Mouse (Mus musculus) cerebellum, postnatal 36 days (tissue): ENCODE measurements around the gene Akap8.

Experiments
- DNase-seq, 2 experiments: peaks; one replicate each; pipeline ENCODE4 v3.0.0; 2021 to 2022; ENCODE audit warnings: mixed read lengths in 2 of 2

Akap8 gene

DNA sequence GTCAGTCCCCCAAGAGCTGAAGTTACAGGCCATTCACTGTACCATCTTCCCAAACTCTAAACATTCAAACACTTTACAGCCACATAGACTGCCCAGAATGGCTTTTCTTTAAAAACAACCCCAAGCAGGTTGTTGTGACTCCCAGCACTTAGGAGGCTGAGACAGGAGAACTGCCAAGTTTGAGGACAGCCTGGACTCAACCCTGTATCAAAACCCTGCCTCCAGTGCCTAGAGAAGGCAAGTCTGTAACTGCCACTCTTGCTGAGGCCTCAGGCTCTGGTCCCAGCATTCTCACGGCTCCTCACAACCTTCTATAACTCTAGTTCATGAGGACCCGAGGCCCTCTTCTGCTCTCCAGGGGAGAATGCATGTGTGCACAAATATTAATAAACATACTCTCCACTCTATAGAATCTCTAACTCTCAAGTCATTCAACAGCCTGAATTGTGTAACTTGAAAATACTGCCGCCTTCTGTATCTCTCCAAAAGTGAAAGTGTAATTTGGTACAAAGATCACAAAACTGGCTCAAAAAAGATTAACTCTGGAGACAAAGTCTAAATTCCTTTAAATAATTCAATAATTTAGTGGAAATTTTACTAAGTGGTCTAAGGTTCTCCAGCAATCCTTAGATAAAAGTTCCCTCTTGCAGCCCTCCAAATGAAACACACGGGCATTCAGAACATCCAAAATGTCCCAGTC is 39.3 kb downstream of the Akap8 start:
- DNase-seq, result no peak

DNA sequence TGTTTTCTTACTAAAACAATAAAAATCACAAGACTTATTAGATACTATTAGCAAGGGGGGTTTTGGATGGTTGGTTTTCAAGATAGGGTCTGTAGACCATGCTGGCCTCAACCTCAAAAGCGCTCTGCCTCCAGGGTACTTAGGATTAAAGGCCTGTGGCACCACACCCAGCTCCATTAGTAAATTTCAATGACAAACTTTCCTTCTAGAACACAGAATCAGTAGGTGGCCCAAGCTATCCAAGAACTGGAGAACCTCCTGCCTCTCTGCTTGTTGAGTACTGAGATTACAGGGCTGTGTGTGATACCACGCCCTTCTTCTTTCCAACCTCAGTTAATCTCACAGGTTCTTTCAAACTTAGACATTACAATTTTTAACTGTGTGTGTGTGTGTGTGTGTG is 39.9 kb downstream of the Akap8 start:
- DNase-seq, result no peak

DNA sequence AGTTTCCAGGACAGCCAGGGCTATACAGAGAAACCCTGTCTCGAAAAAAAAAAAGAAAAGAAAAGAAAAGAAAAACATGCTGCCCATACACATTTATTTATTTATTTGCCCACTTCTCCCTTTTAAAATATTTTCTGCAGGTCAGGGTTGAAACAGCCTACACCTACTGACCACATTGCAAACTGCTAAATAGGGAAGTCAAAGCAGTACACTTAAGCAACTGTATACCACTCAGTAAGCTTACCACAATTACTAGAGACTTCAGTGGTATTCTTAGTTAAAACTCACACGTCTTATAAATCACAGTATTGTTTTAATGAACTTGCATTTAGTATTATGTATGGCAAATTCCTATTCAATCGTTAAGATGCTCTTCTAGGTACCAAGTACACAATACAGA is 40.5 kb downstream of the Akap8 start:
- no peak for DNase-seq

DNA sequence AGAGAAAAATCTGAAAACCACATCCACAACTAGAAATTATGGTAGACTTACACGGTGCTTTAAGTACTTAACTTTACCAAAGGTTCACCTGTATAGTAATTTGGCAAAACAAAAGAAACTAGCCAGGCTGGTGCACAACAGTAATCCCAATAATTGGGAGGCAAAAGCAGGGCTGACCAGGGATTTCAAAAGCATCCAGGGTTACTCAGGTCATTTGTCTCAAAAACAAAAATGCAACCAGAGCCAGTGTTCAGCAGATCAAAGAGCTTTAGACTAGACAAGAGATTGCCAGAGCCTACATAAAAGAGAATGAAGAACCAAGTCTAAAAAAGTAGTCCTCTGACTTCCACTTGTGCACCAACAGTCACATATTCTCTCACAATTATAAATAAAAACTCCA is 43.8 kb downstream of the Akap8 start:
- no peak for DNase-seq

DNA sequence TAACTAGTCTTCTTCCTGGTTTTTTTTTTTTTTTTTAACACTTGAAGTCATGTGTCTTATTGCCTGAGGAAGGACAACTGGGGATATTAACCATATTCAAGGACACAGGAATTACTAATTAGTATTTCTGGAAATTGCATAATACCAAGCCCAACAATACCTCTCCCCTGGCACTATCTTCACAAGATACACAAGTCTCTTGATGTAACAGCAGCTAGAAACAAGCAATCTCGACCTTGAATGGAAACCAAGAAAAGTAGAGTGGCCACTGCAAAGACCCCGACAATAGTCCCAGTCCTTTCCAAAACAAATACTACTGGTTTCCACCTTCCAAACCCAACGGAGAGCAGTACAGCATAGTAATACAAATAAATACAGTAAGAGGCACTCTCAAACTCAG is 45.5 kb downstream of the Akap8 start:
- no peak for DNase-seq

DNA sequence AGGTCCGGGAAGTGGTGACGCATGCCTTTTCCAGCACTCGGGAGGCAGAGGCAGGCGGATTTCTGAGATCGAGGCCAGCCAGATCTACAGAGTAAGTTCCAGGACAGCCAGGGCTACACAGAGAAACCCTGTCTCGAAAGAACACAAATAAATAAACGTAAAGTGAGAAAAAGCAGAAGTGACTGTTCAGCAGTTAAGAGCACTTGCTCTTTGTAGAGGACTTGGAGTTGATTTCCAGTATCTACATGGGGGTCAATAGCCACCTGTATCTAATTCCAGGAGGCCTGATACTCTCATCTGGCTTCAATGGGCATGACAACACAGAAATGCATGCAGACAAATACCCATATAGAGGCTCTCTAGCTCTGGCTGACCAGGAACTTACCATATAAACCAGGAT is 51.9 kb downstream of the Akap8 start:
- DNase-seq, result no peak

DNA sequence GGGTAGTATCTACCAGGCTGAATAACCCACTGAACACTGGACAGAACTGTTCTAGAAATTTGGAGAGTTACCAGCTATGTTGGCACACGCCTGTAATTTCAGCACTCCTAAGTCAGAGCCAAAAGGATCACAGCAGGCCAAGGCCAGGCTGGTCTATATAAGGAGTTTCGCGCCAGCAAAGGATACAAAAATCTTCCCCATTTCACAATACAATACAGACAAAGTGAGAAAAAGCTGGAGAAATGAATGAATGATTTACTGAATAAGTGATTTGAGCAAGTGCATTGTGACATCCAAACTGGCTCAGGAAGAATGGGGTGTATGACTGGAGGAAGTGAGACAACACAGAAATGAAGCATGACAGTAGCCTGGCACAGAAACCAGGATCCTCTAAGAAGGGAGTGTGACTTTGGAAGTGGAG is 52.5 kb downstream of the Akap8 start:
- peak; percentile 25 to 50 for DNase-seq

DNA sequence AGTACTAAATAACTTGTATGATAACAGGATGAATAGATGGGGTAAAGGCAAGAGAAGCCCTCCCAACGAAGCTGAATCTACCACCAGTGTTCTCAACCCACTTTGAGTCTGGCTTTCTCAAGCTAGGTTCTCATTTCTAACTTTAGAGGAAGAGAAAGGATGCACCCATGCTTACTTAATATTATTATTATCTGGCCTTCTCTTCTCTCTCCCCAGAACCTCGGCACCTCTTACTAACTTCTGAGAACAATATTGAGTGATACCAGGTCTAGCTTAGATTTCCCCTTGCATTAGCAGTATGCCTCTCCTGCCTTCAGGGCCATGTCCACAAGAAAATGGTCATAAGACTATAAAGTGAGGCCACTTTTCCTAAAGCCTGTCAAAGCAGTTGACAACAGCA is 52.9 kb downstream of the Akap8 start:
- DNase-seq, result no peak

DNA sequence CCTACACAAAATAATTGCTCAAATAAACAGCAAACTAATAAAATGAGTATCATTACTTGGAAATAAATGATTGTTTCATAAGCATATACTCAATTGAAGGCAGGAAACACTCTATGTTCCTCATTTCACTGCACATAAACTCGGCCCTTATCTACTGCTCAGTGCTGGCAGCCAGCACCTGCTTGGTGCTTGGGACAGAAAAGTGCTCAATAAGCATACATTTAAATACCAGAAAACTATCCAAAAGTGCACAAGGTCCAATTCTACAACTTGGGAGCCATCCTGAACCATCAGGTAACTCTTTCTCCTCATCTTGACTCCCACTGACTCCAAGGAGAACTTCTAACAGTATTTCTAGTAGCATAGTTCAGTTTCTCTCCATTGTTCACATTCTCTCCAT is 53.4 kb downstream of the Akap8 start:
- no peak for DNase-seq

DNA sequence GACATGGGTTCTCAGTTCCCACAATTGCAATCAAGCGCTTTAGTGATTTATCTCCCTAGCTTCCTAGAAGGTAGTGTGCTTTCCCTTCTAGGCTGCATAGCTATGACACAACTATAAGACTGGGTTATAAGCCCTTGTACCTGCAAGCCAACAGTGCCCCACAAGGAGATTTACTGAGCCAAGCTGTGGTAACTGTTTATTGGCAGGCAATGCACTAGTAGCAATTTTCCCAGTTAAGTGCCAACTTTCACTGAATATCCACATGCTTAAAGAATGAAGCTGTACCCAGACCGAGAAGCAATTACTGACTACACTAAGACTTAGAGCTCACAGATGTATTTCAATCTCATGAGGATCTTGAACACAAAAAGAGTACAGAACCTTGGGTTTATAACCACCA is 57.4 kb downstream of the Akap8 start:
- peak in 1 of 2 experiments; percentile 28 for DNase-seq

DNA sequence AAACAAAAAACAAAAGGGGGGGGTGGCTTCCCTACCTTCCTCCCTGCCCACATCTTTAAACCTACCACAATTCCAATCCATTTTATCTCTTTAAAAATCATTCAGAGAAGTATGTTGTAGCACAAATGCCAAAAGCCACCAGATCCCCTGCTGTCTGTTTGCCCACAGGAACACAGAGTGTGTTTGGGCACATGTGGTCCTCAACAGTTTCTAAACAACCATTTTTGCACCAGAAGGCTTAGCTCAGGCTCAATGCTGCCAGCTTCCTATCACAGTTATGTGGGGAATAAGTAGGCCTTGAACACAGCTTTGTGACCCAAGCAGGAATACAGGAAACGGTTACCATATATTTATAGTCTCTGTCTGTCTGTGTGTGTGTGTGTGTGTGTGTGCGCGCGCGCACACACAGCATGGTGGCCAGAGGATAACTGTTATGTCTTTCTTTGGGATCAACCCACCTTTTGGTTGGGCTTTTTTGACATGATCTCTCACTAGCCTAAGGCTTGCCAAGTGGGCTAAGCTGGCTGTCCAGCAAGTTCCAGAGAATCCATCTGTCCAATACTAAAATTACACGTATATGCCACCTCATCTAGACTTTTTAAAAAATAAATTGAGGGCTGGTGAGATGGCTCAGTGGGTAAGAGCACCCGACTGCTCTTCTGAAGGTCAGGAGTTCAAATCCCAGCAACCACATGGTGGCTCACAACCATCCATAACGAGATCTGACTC is 58.0 kb downstream of the Akap8 start:
- DNase-seq, result peak in 1 of 2 experiments; percentile 21

DNA sequence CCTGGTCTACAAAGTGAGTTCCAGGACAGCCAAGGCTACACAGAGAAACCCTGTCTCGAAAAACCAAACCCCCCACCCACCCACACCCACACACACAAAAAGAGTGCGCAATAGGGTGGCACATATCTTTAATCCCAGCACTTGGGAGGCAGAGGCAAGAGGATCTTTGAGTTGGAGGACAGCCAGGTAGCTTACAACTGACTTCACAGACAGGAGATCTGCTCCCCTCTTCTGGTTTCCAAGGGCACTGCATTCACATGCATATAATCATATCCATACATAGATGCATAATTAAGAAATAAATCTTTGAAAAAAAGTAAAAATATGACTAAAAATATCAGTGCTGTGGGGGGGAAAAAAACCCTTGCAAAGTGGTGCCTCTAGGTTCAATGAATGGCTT is 62.2 kb downstream of the Akap8 start:
- DNase-seq, result no peak

DNA sequence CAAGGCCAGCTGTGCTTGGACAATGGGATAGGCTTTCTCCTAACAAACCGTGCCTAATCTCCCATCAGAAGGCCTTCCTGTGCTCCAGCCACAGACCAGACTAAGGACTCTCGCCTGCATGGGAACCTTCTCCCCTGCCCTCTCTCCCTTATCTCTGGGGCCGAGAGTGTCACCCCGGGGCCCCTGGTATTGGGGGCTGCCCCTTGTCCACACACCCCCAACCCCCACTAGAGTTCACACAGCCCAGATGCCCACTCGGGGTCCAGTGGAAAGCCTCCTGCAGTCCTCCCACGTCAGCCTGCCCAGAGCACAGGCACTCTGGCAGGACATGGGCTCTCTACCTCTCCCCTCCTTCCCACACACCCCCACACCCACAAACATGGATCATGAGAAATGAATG is 63.1 kb downstream of the Akap8 start:
- no peak for DNase-seq

DNA sequence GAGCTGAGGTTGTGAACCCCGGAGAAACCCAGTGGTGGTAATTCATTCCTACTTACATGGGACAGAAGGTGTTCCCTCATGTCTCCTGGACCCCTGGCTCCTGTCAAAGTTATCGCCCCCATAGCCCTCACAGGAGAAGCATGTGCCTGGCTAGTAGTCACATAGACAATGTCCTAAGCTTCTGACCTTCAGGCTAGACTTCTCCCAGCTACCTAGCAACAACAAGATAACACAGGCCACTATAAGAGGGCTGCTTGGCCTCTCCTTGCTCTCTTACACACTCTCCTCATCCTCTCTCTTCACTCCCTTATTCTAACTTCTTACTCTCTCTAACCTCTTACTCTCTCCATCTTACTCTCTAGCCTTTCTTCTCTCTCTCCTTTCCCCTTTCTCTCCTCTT is 63.6 kb downstream of the Akap8 start:
- DNase-seq, result no peak

DNA sequence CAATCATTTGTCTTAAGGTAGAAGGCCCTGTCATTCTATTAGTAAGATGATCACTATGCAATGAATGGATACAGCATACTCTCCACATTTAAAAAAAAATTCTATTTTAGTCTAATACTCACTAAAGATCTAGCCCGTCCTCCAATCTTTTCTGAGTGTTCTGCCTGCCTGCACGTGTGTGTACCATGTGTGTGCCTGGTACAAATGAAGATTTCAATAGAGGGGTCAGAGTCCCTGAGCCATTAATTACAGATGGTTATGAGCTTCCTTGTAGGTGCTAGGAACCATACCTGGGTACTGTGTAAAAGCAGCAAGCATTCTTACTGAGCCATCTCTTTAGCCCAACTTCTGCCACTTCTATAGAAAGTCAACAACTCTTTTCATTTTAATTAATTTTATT is 64.1 kb downstream of the Akap8 start:
- no peak for DNase-seq
